Mouse (Mus musculus): ENCODE data around the gene Eef1akmt2.

Gene Eef1akmt2

DNA sequence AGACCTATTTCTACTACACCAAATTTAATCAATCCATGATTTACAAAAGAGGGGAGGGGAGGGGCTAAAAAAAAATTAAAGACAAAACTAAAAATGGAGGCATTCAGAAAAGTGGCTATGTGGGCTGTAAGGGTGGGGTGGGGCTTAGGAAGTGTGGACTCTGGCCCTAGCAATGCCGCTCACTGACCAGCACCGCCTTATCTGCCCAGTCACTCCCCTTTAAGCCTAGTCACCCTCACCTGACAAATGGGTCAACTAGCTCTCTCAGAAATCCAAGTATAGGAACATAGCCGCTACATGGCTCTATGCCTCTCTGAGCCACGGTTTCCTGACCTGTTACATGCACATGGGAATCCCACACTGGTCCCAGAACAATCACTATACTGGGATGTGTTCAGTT is 65.5 kb downstream of the Eef1akmt2 start:
- no peak for DNase-seq

DNA sequence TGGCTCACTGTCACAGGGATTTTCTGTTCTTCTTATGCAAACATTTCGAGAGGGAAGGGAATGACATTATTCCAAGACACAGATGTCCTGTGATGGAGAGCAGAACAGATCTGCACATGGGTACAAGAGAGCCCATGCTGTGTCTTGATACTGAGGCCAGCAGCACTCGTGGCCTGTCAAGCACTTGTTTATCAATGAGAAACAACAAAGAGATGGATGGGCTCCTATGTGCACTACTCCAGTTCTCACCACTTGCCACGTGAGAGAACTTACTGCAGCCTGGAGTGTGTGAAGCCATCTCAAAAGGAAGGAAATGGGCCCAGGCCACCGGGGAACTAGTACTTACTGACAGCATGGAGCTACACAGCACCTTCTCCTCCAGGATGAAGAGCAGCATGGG is 66.0 kb downstream of the Eef1akmt2 start:
- DNase-seq = no peak

DNA sequence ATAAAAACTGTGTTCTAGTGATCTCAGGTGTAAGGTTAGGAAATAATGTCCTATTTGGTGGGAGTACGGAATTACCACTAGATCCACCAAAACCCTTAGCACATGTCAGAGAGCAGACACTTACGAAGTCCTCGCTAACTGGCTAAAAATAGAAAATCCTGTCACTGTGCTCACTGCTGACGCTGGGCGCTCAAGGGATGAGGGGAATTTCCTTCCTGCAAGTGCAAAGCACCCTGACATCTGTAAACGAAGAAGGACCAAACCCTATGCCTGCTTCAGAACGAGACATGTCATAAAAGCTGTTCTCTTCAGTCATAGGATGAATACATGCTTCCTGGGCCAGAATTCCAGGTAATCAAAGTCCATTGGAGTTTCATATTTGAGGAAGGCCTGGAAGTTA is 66.5 kb downstream of the Eef1akmt2 start:
- DNase-seq = peak; percentile 55

DNA sequence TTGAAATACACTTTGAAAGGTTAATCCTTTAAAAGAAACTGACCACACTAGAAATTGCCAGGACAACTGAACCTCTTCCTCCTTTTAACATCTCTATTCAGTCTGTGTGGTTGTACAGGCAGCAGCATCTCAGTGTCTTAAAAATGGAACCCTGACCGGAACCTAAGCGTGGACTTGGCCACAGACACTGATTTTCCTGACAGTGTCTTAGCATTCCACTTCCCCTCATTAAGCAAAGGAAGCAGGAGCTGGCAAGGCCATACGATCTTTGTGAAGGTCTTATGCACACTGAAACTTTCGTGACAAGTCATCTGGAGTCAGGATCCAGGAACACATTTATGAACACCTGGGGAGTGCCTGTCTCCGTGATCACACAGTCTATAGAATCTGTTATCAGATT is 68.4 kb downstream of the Eef1akmt2 start:
- DNase-seq = no peak

DNA sequence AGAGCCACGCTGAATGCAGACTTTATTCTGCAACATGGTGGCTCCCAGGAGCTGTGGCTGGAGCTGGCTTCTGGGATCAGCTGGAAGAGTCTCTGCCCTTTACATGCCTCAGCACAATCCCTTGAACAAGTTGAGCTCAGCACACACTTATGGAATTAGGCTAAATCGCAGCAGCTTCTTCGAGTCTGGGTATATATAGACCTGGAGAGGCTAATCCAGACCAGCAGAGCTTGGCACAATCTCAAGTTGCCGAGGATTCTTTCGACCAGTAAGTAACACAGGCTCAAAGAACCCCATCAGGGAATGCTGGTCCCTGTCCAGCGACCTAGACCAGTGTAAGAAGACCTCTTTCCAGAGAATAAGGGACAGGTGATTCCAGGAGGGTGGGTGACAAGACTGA is 70.6 kb downstream of the Eef1akmt2 start:
- no peak for DNase-seq

DNA sequence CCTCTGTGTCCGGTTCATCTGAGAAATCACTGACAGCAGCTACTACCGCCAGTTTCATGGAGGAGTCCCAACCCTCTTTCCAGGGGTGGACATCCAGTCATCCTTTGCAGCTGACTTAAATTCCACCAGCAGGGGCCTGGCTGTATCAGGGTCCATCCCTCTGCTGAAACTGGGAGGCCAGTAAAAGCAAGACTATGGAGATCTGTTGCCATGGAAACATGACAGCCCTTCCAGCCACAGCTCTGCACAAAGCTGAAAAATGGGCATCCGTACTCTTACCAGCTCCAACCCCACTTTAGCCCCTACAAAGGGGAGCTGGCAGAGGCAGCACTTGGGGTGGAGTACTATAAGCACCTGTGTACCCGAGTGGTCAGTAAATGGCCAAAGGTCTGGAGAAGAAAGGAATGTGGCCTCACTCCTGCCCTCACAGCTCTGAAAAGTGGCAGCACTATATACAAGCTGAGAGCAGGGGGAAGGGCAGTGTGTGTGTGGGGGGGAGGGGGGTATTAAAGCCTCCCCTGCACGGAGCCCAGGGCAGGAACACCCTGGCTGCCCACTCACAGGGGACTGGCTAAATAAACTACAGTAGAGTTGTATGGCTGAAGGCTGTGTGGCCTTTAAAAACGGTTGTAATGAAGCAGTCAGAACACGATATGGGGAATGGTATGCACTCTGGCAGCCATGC is 71.2 kb downstream of the Eef1akmt2 start:
- DNase-seq = no peak

DNA sequence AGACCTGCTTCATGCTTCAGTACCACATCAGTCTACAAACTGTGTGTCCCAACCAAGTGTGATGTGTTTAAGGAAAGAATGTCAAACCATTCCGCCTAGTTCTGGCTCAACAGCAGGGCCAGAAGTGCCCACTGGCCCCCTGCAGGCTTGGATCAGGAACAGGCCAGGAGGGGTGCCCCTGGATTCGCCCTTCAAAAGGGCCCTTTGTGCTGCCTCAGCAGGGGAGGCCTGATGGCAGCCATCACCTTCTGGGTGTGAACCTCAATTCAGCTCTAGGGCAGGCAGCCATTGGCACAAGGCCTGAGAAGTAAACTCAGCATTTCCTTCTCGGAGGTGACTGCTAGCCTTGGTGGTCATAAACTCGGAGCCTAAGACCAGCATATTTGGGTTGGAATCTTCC is 71.9 kb downstream of the Eef1akmt2 start:
- peak; percentile 71 for DNase-seq

DNA sequence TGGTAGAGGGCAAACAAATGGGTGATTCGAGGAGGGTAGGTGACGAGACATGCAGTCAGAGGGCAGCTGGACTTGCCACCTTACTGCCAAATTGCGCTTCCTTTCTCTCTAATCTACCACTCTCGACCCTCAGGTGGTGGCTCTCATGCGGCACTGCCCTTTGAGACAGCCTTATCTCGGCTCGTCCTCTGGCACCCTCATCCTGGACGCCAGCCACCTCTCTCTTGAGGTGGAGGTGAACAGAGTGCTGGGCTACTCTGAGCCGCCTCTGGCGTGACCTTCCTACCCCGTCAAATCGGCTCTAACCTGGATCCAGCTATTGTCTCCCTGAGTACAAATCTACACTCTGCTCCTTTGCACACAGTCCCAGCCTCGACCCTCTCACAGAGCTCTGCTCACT is 73.8 kb downstream of the Eef1akmt2 start:
- DNase-seq = no peak

DNA sequence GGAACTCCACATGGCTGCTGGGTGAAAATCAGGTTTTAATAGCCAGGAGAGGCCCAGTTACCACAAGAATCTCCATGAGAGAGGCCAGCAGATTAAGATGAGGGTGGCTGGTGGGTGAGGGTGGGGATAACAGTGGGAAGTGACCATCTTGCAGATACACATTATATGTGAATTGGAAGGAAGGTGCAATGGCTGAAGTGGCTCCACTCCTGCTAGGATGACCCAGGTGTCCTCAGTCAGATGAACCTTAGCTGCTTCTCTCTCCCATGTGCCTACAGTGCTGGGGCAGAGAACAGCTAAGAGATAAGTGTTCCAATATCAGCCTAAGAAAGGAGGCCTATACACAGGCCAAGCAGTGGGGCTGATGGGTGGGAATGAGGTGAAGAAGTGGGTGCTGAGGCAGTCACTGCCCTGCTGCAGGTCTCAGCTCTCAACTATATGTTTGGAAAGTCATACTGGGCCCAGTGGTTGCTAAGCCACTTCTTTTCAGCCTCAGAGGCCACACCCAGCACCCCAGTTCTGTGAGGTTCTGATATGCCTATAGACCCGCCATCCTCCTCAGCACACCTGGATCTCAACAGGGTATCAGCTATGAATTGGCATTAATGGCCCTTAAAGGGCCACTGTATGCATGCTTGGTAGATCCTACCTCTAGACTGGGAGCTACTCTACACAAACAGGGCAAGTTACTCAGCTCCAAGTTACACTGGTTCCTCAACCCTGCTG is 74.6 kb downstream of the Eef1akmt2 start:
- DNase-seq = no peak
